Mouse (Mus musculus): ENCODE measurements around the gene Rgs19. TPM values are rescaled to one million over a fixed set of nuclear protein-coding genes. Genes with fewer than 3 reads are reported as not detected.

Rgs19 gene
- total RNA-seq (2021): 10 to 100 TPM; 16.4 to 20.1 TPM
- long read RNA-seq, experiment 1, transcript Rgs19-201 (6 exons, 1,511 nt): major isoform, 6 of 14 reads
- long read RNA-seq, experiment 1, partial matches to known transcripts: 1 of 14 reads
- long read RNA-seq, experiment 1, other reads (novel, unspliced or antisense): 5 of 14 reads
- long read RNA-seq, experiment 2, transcript Rgs19-201 (6 exons, 1,511 nt): major isoform, 10 of 23 reads
- long read RNA-seq, experiment 2, partial matches to known transcripts: 5 of 23 reads
- long read RNA-seq, experiment 2, other reads (novel, unspliced or antisense): 4 of 23 reads

DNA sequence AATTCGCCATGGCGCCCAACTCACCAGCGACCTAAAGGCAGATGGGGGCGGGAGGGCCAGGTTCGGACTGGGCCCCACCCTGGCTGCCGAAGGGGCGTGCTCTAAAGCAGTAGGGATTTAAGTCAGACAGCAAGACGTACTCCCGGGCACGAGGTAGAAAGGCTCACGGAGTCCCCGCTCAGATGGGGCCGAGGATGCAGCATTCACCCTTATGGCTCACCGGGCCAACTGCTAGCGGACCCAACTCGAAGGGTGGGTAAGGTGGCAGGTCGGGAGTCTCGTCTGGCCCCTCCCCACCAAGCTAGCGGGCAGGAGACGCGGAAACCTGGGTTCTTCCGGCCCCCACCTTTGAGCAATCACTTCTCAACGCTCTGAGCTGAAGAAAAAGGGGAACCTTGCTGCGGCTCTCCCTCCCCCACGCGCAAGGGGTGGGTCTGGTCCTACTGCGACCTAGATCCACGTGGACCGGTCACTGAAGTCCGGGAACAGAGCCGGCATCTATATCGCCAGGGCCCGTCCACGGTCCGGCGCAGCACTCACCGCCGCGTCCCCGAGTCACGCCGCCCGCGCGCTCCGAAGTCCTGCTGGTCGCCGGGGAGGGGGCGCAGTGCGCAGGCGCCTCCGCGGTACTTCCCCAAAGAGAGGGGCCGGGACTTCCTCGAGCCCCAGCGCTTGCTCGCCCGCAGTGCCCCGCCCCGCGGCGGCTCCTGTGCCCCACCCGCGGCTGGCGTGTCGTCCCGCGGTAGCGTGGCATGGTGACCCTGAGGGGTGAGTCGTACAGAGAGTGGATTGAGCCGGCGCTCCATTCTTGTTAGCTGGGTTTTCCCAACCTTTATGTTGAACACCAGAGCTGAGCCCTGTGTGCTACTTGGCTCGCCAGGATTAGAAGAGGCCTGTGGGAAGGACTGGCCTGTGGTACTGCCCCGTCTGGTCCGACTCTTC, at the start of gene Rgs19:
Rgs19 (minus strand) TSS at position 639 of the 942 bp plus-strand sequence.
- peak; percentile 72 to 81 for DNase-seq (ENCODE audit: low spot score in 2 of 2)

DNA sequence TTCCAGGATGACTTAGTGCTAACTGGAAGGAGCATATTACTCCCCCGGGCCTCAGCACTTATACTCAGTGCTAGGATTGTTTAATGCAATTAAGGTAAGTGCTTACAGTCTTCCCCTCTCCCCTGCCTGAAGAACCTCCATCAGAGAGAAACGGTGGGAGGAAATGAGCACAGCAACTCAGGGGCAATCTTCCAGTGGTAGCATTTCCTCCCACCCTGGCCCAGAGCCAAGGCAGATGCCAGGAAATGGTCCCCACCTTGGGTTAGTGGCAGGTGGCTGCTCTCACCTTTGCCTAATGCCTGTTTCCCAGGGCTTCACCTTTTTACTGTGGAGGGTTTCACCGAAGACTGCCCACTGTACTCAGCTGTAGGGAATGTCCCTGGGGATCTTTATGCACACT, 36.3 kb upstream of the Rgs19 start:
- DNase-seq (ENCODE audit: low spot score in 2 of 2): no peak

DNA sequence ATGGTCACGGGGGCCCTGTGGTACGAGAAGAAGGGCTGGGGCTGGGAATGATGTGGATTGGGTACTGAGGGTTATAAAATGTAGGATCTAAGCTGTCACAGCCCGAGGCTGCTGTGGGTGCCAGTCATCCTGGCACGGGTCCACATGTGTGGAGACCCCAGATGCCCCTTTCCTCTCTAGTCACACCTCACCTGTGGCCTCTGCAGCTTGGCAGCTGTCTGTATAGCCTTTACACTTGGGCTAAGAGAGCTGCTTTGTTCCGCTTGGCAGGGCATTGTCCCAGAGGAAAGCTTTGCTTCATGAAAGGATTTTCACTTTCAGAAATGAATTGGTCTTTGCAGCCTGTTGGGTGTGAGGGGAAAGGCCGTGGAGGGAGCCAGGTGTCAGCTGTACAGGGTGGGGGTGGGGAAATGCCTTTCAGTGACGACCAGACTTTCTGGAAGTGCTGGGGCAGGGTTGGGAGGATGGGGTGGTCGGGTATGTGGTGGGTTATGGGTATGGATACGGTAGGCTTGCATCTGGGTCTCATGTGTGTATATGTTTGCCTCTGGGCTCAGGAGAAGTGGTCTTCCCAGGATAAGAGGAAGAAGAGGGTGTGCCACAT, 34.0 kb upstream of the Rgs19 start:
- DNase-seq (ENCODE audit: low spot score in 2 of 2): no peak

DNA sequence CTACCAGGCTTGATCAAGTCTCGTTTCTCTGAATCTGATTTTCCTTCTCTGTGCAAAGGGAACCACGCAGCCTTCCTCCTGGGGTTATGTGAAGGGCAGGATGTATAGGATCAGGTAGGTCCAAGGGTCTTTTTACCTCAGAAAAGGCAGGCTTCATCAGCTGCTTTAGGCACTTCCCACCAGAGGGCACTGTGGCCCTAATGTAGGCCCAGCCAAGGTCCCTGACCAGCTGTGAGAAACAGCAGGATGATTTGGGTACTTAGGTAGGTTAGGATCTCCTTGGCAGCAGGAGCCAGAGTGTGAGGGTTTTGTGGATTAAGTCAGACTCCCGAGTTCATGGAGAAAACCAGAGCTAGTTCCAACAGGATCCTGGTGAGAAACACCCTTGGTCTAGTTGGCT, 28.4 kb upstream of the Rgs19 start:
- no peak for DNase-seq (ENCODE audit: low spot score in 2 of 2)

DNA sequence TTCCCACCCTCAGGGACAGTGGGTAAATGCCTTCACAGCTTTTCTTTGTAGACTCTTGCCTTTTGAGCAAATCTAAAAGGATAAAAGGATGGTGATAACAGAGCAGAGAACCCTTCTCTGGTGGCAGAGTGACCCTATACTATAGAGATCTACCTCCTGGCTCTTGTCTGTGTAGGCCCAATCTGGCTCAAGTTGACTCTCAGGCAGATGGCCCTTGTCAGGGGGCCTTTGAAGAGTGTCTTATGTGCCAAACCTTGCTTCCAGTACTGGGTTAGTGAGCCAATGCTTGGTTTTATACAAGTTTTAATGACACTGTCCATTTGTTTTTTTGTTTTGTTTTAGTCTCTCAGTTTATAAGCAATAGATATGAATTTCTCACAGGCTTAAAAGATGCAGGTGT, 27.4 kb upstream of the Rgs19 start:
- no peak for DNase-seq (ENCODE audit: low spot score in 2 of 2)

DNA sequence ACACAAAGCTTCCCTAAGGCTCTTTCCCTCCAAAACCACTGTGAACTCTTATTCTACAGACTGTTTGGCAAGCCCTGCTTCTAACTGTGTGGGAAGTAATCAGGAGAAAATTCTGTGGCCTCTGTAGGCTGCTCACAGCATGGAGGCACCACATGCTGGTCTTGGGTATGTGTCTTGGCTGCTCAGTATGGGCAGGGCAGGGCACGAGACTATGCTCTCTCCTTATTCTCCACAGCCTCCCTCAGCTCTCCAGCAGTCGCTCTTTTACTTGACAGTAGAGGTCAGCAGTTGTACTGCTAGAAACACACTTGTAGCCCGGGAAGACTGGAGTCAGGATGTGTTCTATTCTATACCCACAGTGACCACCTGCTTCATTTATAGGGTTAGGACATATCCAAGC, 26.3 kb upstream of the Rgs19 start:
- DNase-seq (ENCODE audit: low spot score in 2 of 2): no peak

DNA sequence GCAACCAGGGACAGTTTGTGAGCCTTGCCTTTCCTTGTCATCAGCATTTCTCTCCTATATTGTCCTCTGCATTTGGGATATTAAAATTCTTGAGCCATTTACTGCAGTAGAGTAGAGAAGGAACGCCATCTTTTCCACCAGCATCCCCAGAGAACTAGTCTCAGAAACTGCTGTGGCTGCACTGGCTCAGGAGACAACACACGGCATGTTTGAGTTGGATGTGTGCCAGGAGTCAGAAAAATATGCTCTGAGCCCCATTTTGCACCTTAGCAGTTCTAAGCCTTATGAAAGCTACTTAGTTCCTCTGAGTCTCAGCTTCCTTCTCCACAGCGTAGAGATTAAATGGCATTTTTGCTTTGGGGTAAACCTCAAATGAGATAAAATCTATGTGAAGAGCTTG, 23.2 kb upstream of the Rgs19 start:
- no peak for DNase-seq (ENCODE audit: low spot score in 2 of 2)

DNA sequence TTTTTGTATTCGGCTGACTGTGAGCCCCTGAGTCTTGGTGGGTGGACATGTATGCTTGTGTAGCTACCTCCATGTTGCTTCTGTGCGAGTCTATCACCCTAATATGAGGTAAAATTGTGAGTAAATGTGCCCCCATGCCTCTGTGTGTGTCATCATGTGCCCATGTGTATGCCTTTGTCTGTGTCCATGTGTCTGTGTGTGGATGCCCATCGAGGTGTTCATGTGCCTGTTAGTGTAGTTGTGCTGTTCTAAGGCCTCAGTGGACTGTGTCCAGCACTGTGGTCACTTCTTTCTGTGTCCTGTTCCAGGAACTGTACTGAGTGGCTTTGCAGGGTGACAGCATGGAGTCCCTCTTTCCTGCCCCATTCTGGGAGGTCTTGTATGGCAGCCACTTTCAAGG, 21.6 kb upstream of the Rgs19 start:
- no peak for DNase-seq (ENCODE audit: low spot score in 2 of 2)

DNA sequence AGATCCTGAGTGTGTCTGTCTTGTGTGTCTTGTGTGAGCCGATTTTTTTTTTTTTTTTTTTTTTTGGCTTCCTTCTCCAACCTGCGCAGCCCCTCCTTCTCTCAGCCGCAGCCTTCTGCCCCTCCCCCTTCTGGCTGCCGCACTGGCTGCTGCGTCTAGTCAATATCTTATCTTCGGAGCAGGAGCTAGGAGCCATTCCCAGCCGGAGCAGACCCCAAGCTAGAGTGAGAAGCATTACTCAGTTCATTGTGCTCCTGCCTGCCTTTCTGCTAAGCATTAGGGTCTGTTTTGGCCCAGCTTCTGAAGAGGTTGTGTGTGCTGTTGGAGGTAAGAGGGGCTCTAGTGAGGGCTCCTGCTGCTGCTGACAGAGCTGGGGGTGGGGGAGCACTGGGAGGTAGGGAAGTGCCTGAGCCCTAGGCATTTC, 21.1 kb upstream of the Rgs19 start, which contains the start of gene Oprl1:
Oprl1 (plus strand) TSS at position 114 of the 424 bp plus-strand sequence.
- DNase-seq (ENCODE audit: low spot score in 2 of 2): no peak

DNA sequence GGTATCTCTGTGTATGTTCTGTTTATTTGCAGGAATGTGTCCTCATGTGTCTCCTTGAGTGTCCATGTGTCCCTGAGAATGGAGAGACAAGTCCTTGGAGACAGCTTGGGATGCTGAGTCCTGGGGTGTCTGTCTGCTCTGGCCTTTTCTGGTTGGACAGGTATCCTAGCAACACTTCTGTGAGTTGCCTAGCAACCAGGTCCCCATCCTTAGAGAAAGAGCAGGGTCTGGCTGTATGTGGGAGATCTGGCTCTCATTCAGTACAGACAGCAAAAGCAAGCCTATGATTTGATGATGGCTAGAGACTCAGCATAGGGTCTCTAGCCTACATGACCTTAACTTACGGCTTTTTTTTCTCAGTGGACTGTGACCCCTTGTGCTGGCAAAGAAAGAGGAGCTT, 20.0 kb upstream of the Rgs19 start:
- no peak for DNase-seq (ENCODE audit: low spot score in 2 of 2)

DNA sequence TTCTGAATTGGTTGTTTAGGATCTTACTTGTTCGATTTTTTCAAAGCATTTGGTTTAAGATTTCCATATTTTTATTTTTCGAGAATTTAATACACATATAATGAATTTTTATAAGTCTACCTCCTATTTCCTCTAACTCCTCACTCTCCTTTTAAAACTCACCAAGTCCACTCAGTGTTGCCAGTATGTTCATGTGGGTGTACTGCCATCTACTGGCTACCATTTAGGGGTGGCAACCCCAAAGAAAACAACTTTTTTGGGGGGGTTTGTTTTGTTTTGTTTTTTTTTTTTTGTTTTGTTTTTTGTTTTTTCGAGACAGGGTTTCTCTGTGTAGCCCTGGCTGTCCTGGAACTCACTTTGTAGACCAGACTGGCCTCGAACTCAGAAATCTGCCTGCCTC, 12.9 kb upstream of the Rgs19 start:
- DNase-seq (ENCODE audit: low spot score in 2 of 2): no peak

DNA sequence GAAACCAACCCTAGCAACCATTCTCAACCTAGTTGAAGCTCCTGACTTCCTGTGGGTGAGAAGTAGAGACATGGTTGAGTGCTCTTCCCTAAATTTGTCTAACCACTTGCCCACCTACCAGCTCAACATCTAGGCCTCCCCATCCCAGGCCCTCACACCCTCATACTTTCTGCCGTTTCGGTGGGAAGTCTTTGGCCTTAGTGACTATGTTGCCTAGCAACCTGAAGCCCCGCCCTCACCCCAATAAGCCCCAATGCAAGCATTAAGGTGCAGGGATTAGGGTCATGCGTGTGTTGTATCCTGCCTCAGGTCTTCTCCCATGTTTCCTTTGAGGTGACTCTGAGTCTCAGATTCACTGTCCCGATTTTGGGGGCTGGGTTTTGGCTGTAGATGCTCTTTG, 4.5 kb upstream of the Rgs19 start, which contains the start of gene Lkaaear1:
Lkaaear1 (minus strand) TSS at position 202 of the 400 bp plus-strand sequence.
- DNase-seq (ENCODE audit: low spot score in 2 of 2): peak in 1 of 2 experiments; percentile 9

DNA sequence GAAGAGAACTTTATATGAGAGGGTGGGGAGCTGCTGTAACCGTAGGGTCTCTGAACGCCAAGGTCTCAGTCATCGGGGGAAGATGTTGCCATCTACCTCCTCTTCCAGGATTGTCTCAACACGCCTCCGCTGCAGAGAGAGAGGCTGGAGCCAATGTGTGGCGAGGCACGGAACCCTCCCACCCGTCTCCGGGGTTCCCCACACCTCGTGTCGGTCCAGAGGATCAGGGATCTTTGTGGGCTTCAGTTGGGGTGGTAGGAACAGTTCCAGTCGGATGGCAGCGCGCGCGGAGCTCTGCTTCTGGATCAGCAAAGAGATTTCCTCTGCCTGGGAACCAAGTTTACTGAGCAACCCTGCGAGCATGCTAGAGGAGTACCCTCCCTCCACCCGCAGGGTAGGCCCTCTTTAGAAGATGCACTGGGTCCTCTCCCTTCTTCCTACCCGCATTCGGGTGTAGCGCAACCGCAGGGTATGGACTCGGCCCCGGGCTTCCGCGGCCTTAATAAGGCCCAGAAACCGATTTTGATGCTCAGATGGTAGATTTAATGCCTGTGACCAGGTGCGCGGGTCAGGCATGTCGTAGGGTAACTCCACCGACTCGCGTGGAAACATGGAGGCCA, 3.1 kb upstream of the Rgs19 start:
- peak in 1 of 2 experiments; percentile 13 for DNase-seq (ENCODE audit: low spot score in 2 of 2)

DNA sequence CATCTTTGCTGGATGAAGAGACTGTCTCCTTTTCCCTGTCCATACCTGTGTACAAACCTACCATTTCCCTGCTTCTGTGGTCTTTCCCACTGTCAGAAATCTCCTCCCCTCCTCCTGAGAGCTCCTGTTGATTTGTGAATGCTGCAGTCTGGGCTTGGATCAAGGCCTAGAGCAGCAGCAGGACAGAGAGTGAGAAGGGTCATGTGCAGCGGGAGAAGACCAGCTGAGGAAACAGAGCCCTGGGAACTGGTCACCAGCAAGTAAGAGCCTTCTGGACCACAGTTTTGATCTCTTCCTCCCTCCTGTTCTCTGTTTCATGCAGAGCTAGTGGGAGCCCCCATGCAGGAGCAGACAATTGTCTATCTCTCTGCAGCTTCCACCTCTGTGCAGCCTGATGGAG, 2.0 kb upstream of the Rgs19 start:
- peak in 1 of 2 experiments; percentile 11 for DNase-seq (ENCODE audit: low spot score in 2 of 2)

DNA sequence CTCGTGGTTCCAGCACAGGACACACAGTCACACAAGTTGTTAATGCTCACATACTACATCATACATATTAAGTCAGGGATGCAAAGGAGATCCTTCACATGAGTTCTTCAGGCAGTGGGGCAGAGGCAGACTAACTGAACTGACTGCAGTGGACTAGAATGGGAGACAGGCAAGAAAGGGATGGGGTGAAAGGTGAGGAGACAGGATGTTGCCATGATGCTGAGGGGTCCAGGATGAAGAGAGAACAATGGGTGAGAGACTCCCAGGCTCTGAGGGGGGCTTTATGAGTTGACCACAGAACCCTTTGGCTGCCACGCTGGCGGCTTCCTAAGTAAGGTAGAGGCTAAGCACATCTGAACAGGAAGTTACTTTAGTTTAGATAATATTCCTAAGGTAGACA, 804 bp upstream of the Rgs19 start:
- peak; percentile 5 to 10 for DNase-seq (ENCODE audit: low spot score in 2 of 2)

DNA sequence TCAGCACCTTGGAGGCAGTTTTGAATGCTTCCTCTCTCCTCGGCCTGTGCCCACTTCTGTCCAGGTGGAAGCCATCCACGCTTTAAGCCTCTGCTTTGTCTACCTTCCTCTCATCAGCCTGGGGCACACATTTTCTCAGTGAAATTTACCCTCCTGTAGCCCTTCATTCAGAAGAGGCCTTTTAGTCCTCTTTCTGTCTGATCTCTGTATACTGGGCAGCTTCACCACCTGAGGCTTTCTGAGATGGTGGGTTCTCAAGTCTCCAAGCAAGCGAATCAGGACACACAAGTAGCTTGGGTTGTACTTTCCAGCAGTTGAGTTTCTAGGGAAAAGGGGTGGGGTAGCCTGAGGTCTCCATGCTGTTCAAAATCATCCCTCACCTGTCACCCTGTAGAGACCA, 1.5 kb downstream of the Rgs19 start:
- DNase-seq (ENCODE audit: low spot score in 2 of 2): peak; percentile 4 to 7

DNA sequence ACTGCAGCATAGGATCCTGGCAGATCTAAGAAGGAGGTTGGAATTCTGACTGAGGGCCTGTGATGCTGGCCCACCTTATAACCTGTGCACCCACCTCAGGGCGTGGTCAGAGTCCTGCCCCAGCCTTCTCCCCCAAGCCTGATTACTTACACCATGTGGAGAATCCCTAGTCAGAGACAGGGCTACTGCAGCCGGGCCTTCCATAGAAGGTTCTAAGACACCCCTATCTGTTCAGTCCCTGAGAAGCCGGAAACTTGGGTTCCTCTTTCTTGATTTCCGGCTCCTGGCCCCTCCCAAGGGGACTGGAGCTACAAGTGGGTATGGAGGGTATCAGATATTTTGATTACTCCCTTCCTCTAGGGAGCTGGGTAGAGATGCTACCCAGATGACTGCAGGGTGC, 2.2 kb downstream of the Rgs19 start:
- peak in 1 of 2 experiments; percentile 8 for DNase-seq (ENCODE audit: low spot score in 2 of 2)

DNA sequence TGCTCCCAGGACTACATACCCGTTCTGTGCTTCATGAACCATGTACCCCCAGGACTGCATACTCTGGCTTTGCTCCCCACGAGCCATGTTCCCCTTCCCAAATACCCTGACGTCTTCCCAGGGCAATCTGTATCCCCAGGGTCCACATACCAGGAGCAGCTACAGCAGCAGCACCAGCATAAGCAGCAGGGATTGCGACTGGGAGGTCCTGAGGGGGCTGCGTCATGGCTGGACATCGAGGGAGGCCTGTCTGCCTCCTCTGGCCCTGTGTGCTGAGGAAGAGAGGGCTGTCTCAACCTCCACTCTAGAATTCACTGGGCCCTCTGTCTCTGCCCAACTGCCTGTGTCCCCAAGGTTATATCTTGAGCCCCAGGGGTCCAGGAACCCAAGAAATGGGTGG, 2.7 kb downstream of the Rgs19 start:
- peak; percentile 4 to 9 for DNase-seq (ENCODE audit: low spot score in 2 of 2)

DNA sequence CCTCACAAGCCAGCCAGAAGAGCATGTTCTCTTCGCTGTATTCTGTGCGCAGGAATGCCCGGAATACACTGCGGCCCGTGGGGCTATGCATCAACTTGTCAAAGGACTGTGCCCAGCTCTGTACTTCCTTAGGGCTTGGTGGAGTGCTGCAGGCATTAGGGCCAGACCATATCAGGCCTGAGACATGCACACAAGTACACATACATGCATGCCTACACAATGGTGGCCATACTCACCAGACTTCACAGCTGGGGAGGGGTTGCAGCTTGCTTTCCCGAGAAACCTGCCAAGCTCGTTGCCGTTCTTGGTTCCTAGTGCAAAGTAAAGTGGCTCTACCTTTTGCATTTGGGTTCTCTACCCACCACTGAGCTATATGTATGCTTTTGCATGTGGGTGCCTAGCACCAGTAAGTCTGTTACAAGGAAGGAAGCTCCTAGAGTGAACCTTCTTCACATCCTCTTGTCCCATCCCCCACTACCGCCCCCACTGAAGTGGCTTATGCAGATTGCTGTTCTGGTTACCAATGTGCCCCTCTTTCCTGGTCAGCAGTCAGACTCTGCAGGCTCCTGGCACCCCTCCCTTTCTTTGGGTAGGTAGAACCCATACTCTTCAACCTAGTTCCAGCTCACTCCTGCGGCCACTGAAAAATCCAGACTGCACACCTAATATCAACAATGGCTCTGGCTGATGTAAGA, 4.2 kb downstream of the Rgs19 start:
- peak in 1 of 2 experiments; percentile 14 for DNase-seq (ENCODE audit: low spot score in 2 of 2)

DNA sequence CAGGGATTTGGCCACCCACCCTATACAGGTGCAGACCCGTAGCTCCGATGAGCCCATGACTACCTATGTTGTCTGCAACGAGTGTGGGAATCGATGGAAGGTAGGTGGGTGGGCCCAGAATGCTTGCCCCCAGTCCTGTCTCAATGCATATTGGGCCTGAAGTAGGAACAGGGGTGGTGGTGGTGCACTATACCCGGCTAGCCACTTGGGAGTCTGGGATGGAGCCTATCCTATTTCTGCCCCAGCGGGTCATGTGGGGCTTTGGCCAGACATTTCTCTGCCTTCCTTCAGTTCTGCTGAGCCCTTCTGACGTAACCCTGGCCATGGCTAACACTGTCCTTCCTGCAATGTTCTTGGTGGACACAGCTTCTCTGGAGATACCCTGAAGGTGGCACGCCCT, 6.2 kb downstream of the Rgs19 start:
- DNase-seq (ENCODE audit: low spot score in 2 of 2): peak; percentile 5 to 12

DNA sequence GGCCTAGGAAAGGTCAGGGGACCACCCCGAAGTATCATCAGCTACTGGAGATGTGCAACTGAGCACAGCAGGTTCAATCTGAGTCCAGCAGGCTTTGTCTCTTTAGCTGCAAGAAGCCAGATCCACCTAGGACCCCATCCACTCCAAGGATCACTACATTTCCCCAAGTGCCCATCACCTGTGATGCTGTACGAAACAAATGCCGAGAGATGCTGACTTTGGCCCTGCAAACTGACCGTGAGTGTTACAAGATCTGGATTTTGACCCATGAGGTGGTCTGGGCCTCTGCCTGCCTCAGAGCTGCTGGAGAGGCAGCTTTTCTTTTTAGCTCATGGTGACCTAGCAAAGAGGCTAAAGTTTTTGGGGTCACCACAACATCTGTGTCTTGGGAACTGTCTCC, 8.1 kb downstream of the Rgs19 start:
- peak in 1 of 2 experiments; percentile 4 for DNase-seq (ENCODE audit: low spot score in 2 of 2)
